Mouse (Mus musculus) ovary, postnatal 10 days (tissue): ENCODE measurements around the gene Cbfa2t2.

Source experiments
- DNase-seq: peaks from one replicate; pipeline ENCODE4 v3.0.0; 2022; ENCODE audit warnings: low spot score

The Cbfa2t2 gene

DNA sequence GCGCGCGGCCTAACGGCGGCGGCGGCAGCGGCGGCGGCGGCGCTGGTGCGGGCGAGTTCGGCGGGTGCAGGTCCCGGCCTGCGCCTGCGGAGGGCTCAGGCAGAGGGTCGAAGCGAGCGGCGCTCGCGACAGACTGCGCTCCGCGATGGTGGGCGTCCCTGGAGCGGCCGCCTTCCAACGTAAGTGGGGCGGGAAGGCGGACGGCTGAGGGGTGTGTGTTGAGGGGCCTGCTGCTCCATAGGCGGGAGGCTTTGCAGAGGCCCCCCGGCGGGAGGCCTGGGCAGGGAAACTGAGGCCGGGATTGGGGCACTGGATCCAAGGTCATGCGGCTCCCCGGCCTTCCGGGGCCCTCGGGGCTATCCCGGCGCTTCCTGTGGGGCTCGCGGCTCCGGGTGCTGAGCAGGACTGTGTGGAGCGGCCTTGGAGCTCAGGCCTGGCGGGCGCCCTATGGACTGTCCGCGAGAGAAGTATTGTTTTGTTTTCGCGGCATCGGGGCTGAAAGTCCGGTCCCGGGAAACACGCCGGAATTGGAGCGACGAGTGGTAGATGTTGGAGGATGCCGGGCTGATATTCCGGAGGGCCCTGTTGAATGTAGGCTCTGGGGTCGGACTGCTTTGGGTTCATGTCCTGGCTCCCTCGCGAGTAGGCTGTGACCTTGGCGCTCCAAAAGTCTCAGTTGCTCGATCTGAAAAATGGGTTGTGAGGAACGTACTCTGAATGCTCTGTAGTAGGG, at the start of gene Cbfa2t2:
TSS of gene Cbfa2t2 (plus strand) at position 24 of the 733 bp plus-strand sequence.
- peak; percentile 51 for DNase-seq

DNA sequence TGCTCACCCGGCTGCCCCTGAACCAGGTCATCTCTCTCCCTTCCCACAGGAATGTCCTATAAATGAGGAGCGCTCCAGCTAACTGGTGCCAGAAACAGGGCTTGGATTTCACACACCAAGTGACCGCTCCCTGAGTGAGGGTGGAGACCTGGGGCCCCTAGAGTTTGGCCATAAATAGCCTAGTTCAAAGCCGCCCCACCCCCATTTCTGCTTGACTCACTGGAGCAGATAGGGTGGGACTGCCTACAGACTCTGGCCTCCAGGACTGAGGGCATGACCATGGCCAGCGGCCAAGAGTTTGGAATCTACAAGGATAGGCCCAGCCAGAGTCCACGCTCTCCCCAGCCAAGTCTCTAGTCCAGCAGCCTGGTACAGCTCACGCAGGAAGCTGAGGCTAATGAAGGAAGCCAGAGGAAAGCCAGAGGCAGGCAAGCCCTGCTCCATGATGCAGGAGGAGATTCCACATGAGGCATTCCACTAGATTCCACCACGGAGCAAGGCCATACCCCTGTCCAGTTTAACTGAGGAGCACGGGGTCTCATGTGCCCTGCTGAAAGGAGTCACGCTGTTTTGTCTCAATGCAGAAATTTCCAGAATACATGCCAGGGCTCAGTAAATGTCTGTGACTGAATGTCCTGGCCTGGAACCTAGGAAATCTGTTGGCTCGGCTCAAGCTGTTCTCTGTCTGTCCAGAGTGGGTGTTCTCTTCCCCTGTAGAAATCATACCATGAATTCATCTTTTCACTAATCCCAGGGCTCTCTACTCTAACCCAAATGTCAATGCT, 45.9 kb upstream of the Cbfa2t2 start:
- peak; percentile 45 for DNase-seq

DNA sequence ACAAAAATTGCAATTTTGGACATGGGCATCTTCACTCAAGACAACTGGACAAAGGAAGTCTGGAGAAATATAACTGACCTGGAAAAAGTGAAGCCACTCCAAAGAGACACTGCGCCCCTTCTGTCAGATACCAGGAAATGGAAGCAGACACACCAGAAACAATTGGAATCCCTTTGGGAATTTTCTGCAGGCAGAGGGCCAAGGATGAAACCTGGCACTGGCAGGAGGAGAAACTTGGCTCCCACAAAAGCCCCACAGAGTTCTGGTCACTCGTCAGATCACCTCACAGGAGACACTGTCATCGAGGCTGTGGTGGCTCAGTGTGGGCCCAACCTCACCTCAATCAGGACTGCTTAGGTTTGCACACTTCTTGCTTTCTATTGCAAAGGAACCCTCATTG, 41.7 kb upstream of the Cbfa2t2 start:
- DNase-seq: no peak

DNA sequence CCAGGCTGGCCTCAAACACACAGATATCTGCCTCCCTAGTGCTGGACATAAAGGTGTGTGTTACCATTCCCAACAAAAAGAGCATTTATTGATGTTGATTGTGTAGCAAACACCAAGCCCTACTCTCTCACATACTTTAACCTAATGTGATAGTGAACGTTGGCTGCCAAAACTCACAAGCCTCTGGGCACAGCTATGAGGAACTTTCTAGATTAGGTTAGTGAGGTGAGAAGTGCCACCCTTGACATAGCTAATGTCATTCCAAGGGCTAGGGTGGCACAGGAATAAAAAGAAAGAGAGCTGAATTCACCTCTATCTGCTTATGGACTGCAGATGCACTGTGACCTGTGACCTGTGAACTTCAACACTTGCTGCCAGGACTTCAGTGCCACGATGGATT, 39.8 kb upstream of the Cbfa2t2 start:
- no peak for DNase-seq

DNA sequence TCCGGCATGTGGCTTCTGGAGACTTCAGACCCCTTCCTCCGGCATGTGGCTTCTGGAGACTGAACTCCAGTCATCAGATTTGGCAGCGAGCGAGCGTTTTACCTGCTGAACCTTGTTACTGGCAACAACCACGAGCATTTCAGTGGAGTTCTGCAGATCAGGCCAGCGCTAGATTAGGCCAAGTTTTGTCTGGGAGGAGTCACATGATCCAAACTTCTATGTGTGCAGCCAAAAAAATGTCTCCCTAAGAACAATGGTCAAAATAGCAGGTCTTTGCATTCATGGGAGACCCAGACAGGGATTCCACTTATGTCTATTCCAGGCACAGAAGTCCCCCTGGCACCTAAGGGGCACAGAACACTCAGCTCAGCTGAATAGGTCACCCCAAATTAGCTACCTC, 38.0 kb upstream of the Cbfa2t2 start:
- no peak for DNase-seq

DNA sequence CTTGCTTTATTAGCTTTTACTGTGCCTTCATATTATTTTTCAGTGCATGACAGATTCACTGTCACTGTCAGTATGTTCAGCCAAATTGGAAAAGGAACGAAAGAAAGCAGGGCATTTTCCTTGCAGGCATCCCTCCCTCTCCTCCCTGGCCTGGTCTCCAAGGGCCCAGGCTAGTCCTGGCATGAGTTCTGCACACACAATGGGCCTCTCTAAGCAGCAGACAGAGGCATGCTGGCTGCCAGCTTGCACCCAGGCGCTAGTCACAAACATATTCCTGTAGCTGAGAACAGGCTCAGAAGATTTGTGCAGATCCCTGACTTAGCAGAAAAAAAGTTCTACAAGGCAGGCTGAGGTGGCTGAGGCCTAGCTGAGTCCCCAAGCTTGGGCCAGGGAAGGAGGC, 37.0 kb upstream of the Cbfa2t2 start:
- no peak for DNase-seq

DNA sequence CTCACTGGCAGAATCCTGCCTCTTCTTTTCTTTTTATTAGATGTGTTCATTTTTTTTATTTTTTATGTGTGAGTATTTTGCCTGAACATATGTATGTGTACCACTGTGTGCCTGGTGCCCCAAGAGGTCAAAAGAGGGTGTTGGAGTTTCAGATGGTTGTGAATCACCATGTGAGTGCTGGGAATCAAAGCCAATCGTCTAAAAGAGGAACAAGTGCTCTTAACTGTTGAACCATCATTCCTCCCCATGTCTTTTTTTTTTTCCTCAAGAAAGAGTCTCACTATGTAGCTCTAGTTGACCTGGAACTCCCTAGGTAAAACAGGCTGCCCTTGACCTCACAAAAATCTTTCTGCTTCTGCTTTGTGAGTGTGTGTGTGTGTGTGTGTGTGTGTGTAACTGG, 34.3 kb upstream of the Cbfa2t2 start:
- DNase-seq: no peak

DNA sequence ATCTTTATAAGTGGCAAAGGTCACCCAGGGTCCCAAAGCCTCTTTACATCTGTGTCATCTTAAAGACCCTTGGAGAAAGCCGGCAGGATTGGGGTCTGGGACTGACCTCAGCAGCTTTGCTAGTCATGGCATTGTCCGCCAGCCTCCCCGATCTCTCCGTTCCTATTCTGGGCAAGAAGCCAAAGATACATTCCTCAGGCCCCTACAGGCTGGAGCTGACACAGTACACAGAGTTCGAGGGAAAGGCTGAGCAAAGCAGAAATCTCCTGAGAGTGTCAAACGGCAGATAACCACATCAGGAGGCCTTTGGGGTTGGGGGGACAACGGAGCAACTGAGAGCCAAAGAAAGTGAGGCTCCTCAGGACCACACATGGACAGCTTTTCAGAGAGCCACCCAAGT, 33.5 kb upstream of the Cbfa2t2 start:
- DNase-seq: no peak

DNA sequence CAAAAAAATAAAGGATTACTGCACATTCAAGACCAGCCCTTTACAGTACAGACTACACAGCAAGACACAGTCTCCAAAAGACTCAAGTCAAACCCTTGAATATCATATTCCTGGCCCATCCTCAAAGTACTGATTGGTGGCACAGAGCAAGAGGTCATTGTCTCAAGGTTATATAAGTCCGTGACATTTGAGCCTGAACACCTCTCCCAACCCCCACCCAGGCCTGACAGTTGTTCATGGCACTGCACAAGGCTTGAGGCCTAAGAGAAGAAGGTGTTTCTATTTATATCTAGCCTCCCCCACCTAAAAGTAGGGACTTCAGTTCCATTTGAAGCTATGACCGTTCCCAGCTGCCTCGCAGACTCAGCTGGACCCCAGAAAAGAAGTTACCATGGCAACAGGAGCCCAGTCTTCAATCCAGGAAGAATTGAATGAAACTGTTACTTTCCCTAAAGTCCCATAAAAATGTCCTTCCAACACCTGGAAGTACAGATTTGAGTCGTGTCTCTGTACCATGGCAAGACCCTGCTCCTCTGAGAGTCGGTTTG, 30.8 kb upstream of the Cbfa2t2 start:
- DNase-seq: no peak

DNA sequence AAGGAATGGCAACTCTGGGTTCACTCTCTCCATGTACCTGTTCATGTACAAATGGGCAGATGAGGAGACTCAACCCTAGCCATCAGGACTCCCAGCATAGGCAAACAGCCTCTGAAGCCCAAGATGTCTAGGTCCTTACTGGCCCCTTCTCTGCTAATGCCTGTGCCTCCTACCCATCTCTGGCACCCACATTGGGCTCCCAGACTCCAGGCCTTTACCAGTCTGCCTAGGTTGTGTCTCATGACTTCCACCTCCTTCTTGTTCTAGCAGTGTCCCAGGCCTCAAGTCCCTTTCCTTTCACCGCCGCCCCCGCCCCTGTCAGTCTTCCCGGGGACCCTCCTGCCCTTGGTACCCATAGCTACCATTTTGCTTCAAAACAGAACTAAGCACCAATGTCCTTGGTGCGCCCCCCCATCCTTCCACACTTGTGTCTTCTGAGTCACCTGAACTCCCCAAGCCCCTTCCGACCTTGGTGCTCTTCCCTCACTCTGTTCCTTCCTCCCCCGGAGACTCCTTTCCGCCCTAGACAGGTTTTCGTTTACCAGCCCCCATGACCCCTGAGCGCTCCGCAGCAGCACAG, 29.1 kb upstream of the Cbfa2t2 start:
- no peak for DNase-seq

DNA sequence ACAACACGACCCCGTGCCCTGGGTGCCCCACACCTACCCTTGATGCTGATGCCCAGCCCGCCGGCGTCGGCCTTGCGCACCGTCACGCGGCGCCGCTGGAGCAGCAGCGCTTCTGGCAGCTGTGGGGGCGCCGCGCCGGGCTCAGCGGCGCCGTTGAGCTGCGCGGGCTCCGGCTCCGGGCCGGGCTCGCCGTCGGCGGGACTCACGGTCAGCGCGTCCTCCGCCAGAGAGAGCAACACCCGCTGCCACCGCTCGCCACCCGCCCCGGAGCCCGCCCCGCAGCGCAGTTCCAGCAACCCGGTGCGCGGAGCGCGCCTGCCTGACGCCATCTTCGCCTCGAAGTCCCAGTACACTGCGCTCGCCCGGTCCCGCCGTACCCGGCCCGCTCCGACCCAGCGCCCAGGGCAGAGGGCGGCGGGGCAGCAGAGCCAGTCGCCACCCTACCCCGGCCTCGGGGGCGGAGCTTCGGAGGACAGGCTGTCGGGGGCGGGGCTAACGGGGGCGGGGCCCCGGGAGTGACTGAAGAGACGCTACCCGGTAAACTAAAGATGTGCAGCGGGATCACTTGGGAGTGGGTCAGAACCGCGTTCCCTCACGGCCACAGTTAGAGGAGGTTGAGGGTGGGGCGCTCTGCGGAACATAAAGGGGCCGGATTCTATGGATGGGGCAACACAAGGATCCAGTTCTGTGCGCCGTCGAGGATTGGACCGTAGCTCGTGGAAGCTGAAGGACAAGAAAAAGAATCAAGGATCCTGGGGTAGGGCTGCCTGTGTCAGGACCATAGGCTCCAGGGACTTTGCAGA, 28.4 kb upstream of the Cbfa2t2 start, which contains the start of gene Snta1:
TSS of gene Snta1 (minus strand) at position 457 of the 803 bp plus-strand sequence.
- DNase-seq: peak; percentile 71

DNA sequence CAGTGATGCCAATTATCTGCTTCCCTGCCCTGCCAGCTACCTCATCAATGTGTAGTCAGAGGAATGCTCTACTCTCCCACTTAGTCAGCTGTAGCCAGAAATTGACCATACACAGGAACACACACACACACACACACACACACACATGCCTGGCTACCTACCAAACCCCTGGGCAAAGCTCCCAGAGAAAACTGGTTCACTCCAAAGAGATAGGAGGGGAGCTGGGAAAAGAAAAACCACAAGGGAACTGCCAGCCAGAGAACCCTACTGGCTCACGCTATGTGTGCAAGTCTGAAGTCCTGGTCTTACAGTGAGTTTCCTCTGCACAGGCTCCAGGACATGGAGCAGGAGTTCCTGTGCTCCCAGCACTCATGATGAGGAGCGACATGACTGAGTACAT, 25.9 kb upstream of the Cbfa2t2 start:
- no peak for DNase-seq

DNA sequence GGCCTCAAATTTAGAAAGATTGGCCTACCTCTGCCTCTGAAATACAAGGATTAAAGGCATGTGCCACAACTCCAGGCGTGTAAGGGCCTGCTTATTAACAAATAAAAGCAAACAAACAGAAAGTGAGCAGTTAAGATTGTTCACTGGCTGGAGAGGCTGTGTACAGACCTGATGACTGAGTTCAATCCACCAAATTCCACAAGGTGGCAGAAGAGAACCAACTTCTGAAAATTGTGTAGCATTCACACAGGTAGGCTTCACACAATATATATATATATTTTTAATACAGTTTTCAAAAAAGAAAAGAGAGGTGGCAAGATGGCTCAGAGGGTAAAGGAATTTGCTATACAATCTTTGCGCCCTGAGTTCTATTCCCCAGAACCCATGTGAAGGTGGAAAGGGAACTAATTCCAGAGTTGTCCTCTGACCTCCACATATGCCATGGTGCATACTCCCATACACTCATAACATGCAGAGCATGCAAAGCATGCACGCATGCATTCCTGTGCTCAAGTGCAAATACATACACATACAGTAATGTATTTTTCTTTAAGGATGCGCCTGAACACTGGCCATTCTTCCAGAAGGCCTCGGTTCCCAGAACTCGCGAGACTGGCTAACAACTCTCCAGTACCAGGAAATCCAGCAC, 24.1 kb upstream of the Cbfa2t2 start:
- no peak for DNase-seq

DNA sequence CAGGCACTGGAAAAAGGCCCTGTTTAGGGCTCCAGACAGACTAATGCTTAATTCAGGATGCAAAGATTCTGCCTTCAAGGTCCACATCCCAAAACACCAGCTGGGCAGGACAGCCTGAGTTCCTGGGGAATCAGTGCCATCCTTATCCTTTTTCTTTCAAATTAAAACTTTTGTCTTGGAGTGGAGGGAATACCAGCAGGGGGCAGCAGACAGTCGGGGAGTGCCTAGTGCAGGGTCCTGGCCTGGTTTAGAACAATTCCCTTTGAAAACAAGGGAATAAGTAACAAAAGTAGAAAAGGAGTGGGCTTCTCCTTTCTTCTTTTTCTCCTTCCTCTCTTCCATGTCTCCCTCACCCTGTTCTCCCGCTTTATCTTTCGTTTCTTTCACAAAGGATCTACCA, 19.2 kb upstream of the Cbfa2t2 start:
- DNase-seq: peak; percentile 72

DNA sequence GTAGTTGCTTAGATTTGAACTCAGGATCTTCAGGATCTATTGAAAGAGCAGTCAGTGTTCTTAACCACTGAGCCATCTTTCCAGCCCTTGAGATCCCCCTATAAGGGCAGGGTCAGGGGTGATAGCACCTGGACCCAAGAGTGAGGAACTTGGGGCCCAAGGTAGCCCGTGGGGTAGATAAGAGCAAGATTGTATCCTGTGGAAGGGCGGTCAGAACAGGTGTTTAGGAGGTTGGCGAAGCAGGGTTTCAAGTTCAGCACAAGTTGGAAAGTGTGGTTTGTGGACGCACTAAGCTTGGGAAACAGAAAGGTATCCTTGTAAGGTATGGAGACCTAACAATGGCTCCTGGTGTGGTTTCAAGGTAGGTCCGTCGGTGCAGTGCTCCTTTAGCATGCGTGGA, 18.3 kb upstream of the Cbfa2t2 start:
- DNase-seq: no peak

DNA sequence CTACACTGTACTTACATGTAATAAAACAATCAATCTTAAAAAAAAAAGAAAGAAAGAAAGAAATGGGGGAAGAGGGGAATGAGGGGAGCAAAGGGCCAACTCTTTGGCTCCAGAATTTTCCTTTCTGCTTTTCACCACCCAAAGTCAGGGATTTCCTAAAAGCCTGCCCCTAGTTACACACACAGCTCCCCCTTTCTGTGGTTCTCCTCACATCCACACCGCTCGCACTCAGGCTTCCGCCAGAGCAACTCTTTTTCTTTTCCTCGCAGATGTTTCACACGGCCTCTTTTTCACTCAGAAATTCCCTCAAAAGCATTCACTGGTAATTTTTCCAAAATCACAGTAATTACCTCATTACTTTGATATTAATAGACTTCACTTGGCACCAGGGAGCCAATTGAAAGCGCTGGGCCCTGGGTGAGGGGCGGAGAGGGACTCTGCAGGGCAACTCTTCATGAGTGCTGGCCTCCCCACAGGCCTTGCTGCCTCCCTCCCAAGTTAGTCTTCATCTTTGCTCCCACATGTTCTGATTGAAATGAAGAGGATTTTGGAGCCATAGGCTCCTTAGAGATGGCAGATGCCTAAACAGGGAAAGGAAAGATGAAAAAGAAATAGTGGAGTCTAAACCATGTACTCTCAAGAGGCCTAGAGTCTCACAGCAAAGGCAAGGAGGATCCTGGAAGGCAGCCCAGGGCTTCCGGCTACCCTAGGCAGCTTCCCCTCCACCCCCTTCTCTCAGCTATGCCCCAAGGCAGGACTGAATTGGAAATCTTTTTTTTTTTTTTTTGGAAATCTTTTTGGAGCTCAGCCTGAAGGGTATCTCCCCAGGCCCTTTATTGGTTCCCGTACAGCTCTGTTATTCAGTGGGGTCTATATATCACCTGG, 16.4 kb upstream of the Cbfa2t2 start:
- DNase-seq: no peak

DNA sequence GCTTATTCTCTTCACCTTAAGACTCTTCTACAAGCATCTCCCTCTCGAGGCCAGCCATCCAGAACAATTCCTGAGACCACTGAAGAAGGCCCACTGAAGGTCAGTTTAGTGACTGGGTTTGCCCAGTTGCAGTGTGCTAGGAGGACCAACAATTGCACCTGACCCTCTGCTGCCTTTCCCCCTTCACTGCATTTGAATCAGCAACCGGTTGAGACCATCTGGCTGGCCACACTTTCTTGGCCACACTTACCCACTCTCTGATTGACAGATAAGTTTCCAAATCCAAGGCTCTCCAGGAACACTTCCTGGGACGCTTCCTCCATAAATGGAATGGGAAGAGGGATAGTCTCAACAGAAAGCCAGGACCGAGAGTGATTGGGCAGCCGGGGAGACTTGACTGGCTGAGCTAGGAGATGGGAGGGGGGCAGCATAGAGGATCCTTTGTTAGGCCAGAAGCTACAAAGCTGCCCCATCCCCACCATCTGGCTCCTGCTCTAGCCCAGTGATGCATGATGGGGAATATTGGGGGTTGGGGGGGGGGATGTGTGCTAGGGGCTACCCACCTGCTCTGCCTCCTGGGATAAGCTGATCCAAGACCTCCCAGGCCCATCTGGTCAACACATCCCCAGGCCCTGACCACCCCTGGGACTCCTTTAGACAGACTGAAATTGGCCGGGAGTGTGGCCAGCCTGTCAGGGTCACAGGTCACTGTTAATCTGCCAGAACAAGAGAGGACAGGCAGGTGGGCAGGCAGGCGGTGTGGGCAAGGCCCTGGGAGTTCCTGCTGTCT, 15.1 kb upstream of the Cbfa2t2 start:
- no peak for DNase-seq

DNA sequence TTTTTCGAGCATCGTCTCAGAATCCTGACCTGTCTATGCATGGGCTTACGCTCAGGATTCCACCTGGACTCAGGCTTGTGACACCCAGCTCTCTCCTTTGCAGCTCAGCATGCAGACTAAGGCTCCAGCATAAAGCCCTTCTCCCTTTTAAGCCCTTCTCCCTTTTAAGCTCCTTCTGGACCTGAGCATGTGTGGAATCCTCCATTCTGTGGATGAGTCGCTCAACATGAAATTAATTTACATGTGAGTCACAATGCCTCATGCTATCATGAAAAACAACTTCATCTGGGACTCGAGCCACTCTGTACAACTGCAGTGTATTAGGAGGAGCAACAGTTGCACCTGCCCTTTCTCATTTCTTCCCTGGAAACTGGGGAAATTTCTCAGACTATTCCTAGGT, 14.1 kb upstream of the Cbfa2t2 start:
- DNase-seq: no peak

DNA sequence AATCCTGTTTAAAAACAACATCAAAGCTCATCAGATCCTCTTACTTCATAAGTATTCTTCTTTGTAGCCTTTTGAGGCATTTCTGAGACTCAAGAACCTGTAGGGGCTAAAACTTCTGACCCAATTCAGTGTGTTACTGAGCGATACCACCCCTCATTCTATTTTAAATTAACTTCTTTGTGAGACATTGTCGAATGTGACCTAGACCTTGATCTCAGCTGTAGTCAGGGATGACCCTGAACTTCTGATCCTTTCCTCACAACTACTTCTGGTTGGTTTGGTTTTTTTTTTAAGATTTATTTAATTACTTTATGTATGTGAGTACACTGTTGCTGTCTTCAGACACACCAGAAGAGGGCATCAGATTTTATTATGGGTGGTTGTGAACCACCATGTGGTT, 12.7 kb upstream of the Cbfa2t2 start:
- DNase-seq: no peak

DNA sequence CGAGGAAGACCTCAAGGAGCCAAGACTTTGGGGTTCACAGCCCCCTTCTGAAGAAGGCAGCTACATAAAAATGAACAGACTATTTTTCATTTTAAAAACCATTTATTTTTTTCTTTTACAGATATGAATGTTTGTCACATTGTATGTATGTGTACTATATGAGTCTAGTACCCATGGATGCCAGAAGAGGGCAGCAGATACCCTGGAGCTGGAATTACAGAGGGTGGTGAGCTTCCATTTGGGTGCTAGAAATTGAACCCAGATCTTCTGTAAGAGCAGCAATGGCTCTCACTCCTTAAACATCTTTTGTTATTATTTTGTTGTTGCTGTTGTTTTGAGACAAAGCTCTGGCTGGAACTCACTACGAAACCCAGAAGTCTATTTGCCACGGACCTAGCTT, 10.8 kb upstream of the Cbfa2t2 start:
- DNase-seq: no peak
